Mouse (Mus musculus) megakaryocyte, embryonic 14.5 days (primary cell): ENCODE results near the gene Diras2.

Source experiments
- FLI1 ChIP-seq: IDR thresholded peaks from 2 replicates; pipeline ENCODE4 v1.6.1; 2012; ENCODE audit warnings: low read length, inconsistent platforms, mixed read lengths
- GATA1 ChIP-seq: IDR thresholded peaks from 3 replicates; pipeline ENCODE4 v1.6.1; 2012; ENCODE audit warnings: mixed read lengths, low read length, inconsistent platforms, borderline replicate concordance

- no peak for TF ChIP-seq FLI1
- TF ChIP-seq GATA1 = no peak
Measured at GRCm38 (mm10) chr13:52481786-52482185, 49.3 kb downstream of the Diras2 start.
